Mouse (Mus musculus) mesoderm, embryonic 11.5 days (tissue): ENCODE data around the gene Ipo7.

ENCODE experiments used
- DNase-seq: peaks from one replicate; pipeline ENCODE4 v3.0.0-alpha.2; 2012; ENCODE audit warnings: low read depth, low spot score

Ipo7 gene

DNA sequence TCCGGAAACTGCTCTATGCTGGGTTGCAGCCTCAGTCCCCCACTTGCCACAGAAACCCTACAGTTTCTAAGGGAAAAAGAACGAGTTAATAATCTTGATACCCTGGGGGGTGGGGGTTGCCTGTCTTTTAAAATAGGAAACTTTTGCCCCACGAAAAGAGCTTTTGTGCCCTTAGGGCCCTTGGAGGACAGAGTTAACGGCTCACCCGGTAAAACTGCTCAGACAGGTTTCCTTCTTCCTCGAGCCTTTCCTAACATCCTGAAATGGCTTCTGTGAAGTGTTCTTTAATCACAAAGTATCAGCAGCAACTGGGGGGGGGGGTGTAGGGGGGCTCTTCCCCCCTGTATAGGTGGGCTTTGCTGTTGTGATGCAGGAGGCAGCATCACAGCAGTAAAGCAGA is 82.8 kb downstream of the Ipo7 start:
- no peak for DNase-seq

DNA sequence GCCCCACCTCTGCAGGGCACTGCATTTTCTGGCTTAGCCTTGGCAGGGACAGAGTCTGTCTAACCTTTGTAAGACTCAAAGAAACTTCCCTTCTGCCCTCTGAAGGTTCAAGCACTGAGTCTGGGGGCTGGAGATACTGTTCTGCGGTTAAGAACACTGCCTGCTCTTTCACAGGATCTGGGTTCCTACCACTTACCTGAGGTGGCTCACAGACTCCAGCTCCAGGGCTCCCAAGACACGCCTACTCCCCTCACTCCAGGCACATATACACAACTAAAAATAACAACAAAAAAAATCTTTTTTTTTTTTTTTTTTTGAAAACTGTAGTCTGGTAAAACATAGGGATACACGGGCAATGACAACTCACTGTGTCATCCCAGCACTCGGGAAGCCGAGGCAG is 83.2 kb downstream of the Ipo7 start:
- DNase-seq = no peak

DNA sequence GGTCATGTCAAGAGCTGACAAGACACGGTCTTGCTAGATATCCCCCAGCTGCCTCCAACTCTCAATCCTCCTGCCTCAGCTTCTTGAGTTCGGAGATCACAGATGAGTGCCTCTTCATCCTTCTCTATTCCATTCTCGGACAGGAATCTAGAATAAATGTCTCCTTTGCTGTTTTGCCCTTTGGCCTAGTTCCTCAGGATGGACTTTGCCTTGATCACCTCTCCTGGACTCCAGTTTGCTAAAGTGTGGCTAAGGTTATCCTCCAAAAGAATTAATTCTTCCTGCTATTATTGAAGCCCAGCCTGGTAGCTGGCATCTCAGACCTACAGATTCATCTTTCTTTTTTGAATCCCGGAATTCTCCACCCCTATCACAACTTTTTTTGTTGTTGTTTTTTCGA is 87.0 kb downstream of the Ipo7 start:
- no peak for DNase-seq
